Mouse (Mus musculus): Measurements from ENCODE around the gene Nlrp14.

DNA sequence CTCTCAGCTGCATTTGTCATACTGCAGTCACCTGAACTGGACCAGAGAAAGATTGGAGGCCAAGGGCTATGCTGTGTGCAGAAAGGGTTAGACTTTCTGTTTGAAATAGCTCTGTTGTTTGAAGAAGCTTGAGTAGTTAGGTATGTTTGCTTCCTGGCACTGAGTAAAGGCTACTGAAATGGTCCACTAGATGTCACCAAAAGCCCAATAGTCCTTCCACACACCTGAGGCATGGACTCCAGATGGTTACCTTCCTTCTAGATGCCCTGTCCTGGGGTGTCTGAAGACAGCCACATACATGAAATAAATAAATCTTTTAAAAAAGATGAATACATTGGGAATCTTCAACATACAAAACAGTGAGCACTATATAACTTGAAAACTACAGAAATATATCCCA lies 48.9 kb downstream of the Nlrp14 start:
- TF ChIP-seq POLR2A (IDR thresholded peaks at IDR 0.05; ENCODE audit: control insufficient read depth, low read depth, low read length) (no peak), CTCF (IDR thresholded peaks at IDR 0.05; ENCODE audit: control insufficient read depth, insufficient read depth, insufficient replicate concordance, low read depth, low read length) (no peak)
